Mouse (Mus musculus) embryo, embryonic 9.5 days (tissue): Measurements from ENCODE around the gene Ntm.
A peak's percentile ranks its signal among the peaks of the same experiment; 100 is the strongest.

ENCODE experiments used
- DNase-seq: peaks from one replicate; pipeline ENCODE4 v3.0.0-alpha.2; 2017; ENCODE audit errors: extremely low spot score

Ntm gene

GRCm38 (mm10) chr9:29802071-29802705, 160.8 kb downstream of the Ntm start:
- DNase-seq, result peak; percentile 57

GRCm38 (mm10) chr9:29796281-29796680, 166.7 kb downstream of the Ntm start:
- no peak for DNase-seq

- no peak for DNase-seq
Measured at GRCm38 (mm10) chr9:29791199-29791915, 171.6 kb downstream of the Ntm start.

GRCm38 (mm10) chr9:29790017-29790416, 172.9 kb downstream of the Ntm start:
- DNase-seq, result no peak

- no peak for DNase-seq
Measured at GRCm38 (mm10) chr9:29788855-29789254, 174.1 kb downstream of the Ntm start.

GRCm38 (mm10) chr9:29787408-29787807, 175.5 kb downstream of the Ntm start:
- DNase-seq, result no peak

GRCm38 (mm10) chr9:29782697-29783096, 180.2 kb downstream of the Ntm start:
- no peak for DNase-seq

GRCm38 (mm10) chr9:29779739-29780138, 183.2 kb downstream of the Ntm start:
- no peak for DNase-seq

GRCm38 (mm10) chr9:29776951-29777350, 186.0 kb downstream of the Ntm start:
- DNase-seq, result no peak

GRCm38 (mm10) chr9:29776542-29776941, 186.4 kb downstream of the Ntm start:
- DNase-seq, result no peak

GRCm38 (mm10) chr9:29776030-29776429, 186.9 kb downstream of the Ntm start:
- no peak for DNase-seq

GRCm38 (mm10) chr9:29772625-29773388, 190.1 kb downstream of the Ntm start:
- DNase-seq, result no peak

- DNase-seq, result no peak
Measured at GRCm38 (mm10) chr9:29771870-29772269, 191.1 kb downstream of the Ntm start.

- DNase-seq, result no peak
Measured at GRCm38 (mm10) chr9:29771071-29771785, 191.7 kb downstream of the Ntm start.

- DNase-seq, result no peak
Measured at GRCm38 (mm10) chr9:29769361-29769760, 193.6 kb downstream of the Ntm start.

GRCm38 (mm10) chr9:29765990-29766980, 196.7 kb downstream of the Ntm start:
- no peak for DNase-seq

GRCm38 (mm10) chr9:29763338-29763737, 199.6 kb downstream of the Ntm start:
- DNase-seq, result no peak

- no peak for DNase-seq
Measured at GRCm38 (mm10) chr9:29761952-29762586, 200.9 kb downstream of the Ntm start.

GRCm38 (mm10) chr9:29761511-29761910, 201.4 kb downstream of the Ntm start:
- no peak for DNase-seq

GRCm38 (mm10) chr9:29759940-29760339, 203.0 kb downstream of the Ntm start:
- DNase-seq, result no peak
